Mouse (Mus musculus) embryonic facial prominence, embryonic 11.5 days (tissue): ENCODE results near the gene Fam241b. TPM values are rescaled to one million over a fixed set of nuclear protein-coding genes. Genes with fewer than 3 reads are reported as not detected.

Source experiments
- ATAC-seq: fragments of 200-750 bp; cut with Nextera tagmentation; replicated peaks from 2 replicates; pipeline ENCODE4 v1.8.0; 2017; ENCODE audit warnings: low read depth; ENCODE audit not compliant: insufficient number of reproducible peaks, low FRiP score, low TSS enrichment
- DNase-seq: peaks from one replicate; pipeline ENCODE4 v3.0.0-alpha.2; 2015; ENCODE audit warnings: low spot score
- H3K27ac ChIP-seq: fragments of 300-500 bp; sonication (generic); replicated peaks from 2 replicates; pipeline ENCODE4 v1.5.1; 2014; ENCODE audit warnings: mild to moderate bottlenecking, low read depth, low read length, control low read depth
- H3K27me3 ChIP-seq: fragments of 300-500 bp; sonication (generic); 2 replicates; pipeline ENCODE4 v1.6.1; 2014; ENCODE audit warnings: mild to moderate bottlenecking, low read length, moderate library complexity, mixed read lengths; ENCODE audit not compliant: control insufficient read depth, insufficient read depth
- H3K36me3 ChIP-seq: fragments of 300-500 bp; sonication (generic); replicated peaks from 2 replicates; pipeline ENCODE4 v1.6.1; 2014; ENCODE audit warnings: low read depth, mild to moderate bottlenecking, low read length, moderate library complexity, mixed read lengths; ENCODE audit not compliant: control insufficient read depth, insufficient read depth
- H3K4me1 ChIP-seq: fragments of 300-500 bp; sonication (generic); 2 replicates; pipeline ENCODE4 v1.6.1; 2014; ENCODE audit warnings: low read length, mixed read lengths; ENCODE audit not compliant: control insufficient read depth, insufficient read depth
- H3K4me2 ChIP-seq: fragments of 300-500 bp; sonication (generic); 2 replicates; pipeline ENCODE4 v1.6.1; 2014; ENCODE audit warnings: low read depth, mild to moderate bottlenecking, control low read depth, low read length, moderate library complexity
- H3K4me3 ChIP-seq: fragments of 300-500 bp; sonication (generic); 2 replicates; pipeline ENCODE4 v1.5.1; 2014; ENCODE audit warnings: low read depth, low read length, control low read depth
- H3K9ac ChIP-seq: fragments of 300-500 bp; sonication (generic); replicated peaks from 2 replicates; pipeline ENCODE4 v1.6.1; 2014; ENCODE audit warnings: mild to moderate bottlenecking, control low read depth, low read length
- H3K9me3 ChIP-seq: fragments of 300-500 bp; sonication (generic); replicated peaks from 2 replicates; pipeline ENCODE4 v1.6.1; 2016; ENCODE audit warnings: mild to moderate bottlenecking, low read length, inconsistent platforms, mixed read lengths; ENCODE audit not compliant: control insufficient read depth
- WGBS: fragments of 180-500 bp; shearing (Covaris S2); extraction: QIAGEN DNeasy Blood & Tissue Kit; methylation state at CpG from one replicate; pipeline ENCODE4 v1.1.7; 2014; 5-methylcytosine and 5-hydroxymethylcytosine counted together
- polyA plus RNA-seq: library from polyadenylated mRNA; unstranded; fragments of >200 nt; fragmentation: Nextera tagmentation; extraction: Ambion mirVana; gene quantifications from 2 replicates; pipeline ENCODE4 v1.2.1, GENCODE M21; 2014

The Fam241b gene
- polyA plus RNA-seq, 1 experiment from 2014 or later, result 6.7 TPM

DNA sequence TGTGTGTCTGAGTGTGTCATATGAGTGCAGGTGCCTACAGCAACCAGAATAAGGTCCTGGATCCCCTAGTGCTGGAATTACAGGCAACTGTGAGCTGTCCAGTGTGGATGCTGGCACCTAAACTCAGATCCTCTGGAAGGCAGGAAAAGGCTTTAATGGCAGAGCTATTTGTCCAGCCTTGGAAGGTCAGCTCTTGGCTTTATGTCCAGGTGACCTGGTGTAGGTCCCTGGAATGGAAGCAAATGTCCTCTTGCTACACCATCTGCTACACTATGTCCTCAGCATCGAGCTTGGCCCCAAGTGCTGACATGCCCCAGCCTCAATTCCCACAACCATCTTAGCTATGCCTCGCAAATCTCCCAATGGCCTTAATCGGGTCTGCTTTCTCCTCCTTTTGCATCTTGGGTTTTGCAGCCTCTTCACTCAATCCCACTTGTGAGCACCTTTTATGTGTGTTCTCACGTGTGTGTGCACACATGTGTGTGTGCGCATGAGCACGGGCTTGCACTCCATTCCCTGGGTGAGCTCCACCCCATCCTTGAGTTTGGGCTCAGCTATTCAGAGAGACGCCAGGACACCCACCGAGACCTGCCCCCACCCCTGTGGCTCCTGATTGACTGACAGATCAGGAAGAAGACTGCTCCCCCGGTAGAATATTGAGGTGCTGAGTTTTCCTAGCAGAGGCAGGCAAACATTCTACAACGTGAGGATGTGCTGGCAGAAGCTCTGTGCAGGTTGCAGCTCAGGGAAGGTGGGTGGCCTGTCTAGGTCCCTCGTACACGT, 3.9 kb upstream of the Fam241b start:
- Histone ChIP-seq H3K27ac (no peak overlapping the region), H3K27me3 (no peaks in the 10 kb centered on the region; the same call in 1 of the 2 replicates), H3K4me3 (no peak overlapping the region), H3K4me1 (no peaks in the 10 kb centered on the region), H3K9ac (no peak overlapping the region), H3K36me3 (no peaks in the 10 kb centered on the region), H3K9me3 (no peaks in the 10 kb centered on the region), H3K4me2 (no peak overlapping the region)
- DNase-seq, result no peak
- ATAC-seq, result no peak
- WGBS, result 49% methylated on average over 12 of the region's 12 CpGs

DNA sequence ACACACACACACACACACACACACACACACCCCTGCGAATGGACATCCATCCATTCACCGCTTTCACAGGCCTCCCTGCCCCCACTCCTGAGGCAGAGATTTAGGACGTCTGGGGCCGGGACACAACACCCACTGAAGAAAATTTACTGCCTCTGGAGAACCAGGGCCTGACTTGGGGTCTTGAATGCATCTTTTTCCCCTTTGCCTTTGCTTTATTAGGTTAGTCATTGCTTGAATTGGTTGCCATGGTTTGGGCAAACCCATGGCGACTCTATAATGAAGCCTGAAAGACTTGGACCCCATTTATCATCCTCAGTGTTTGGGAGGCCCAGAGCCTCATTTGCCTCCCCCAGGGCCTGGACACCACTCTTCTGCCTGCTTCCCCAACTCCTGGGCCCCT, 2.2 kb upstream of the Fam241b start:
- H3K9me3 ChIP-seq, result no peaks in the 10 kb centered on the region
- ATAC-seq (no peak), DNase-seq (no peak)
- 70% methylated on average over 5 of the region's 5 CpGs for WGBS
- H3K27me3 ChIP-seq, result no peaks in the 10 kb centered on the region; the same call in 1 of the 2 replicates
- H3K4me2 ChIP-seq, result no peak overlapping the region
- H3K4me1 ChIP-seq, result no peaks in the 10 kb centered on the region
- H3K27ac ChIP-seq, result no peak overlapping the region
- H3K36me3 ChIP-seq, result no peaks in the 10 kb centered on the region
- no peak overlapping the region for H3K9ac ChIP-seq
- no peak overlapping the region for H3K4me3 ChIP-seq

DNA sequence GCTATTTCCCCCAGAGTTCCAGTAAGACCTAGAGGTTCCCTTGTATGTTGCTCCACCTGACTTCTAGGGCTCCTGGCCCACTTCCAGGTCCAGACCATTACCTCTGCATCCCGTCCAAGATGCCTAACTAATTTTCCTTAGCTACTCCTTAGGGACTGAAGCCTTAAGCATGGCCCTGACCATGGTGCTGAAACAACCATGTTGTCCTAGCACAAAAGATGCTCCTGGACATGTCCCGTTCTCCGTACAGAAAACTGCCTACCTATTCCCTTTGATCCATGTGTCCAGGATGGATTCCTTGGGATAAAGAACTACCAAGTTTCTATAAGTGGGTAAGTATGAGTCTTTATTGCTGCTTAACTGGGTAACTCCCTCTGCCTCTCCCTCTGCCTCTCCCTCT, 5.7 kb downstream of the Fam241b start:
- H3K9ac ChIP-seq, result no peak overlapping the region
- H3K36me3 ChIP-seq, result no peaks in the 10 kb centered on the region
- no peak overlapping the region for H3K27ac ChIP-seq
- ATAC-seq (no peak), DNase-seq (peak; percentile 81)
- no peaks in the 10 kb centered on the region; the same call in 1 of the 2 replicates for H3K4me1 ChIP-seq
- peaks cover 40% of the 10 kb centered on the region for H3K27me3 ChIP-seq
- no peak overlapping the region for H3K4me3 ChIP-seq
- H3K9me3 ChIP-seq, result no peaks in the 10 kb centered on the region
- 14% methylated on average over 3 of the region's 3 CpGs for WGBS
- no peak overlapping the region for H3K4me2 ChIP-seq

DNA sequence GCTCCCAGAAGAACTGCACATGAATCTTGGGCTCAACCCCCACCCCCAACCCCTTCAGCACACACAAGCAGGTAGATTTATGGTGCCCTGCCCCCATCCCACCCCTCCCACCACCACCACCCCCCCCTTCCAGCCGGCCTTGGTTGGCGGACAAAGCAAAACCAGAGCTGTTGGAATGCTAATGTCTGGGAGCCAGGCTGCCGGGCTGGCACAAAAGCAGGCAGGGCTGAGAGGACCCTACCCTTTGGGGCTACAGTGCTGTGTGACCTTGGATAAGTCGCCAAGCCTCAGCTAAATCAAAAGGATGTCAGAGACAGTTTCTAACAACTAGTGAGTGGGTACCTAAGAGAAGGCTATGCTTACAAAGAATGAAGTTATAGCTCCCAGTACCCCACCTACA, 6.6 kb downstream of the Fam241b start:
- Histone ChIP-seq H3K9me3 (no peaks in the 10 kb centered on the region), H3K4me2 (no peak overlapping the region), H3K27me3 (peaks cover 49% of the 10 kb centered on the region), H3K4me3 (no peak overlapping the region), H3K9ac (no peak overlapping the region), H3K27ac (no peak overlapping the region), H3K4me1 (no peaks in the 10 kb centered on the region; the same call in 1 of the 2 replicates), H3K36me3 (no peaks in the 10 kb centered on the region)
- ATAC-seq, result no peak
- WGBS, result 4% methylated on average over 4 of the region's 4 CpGs
- DNase-seq, result no peak

DNA sequence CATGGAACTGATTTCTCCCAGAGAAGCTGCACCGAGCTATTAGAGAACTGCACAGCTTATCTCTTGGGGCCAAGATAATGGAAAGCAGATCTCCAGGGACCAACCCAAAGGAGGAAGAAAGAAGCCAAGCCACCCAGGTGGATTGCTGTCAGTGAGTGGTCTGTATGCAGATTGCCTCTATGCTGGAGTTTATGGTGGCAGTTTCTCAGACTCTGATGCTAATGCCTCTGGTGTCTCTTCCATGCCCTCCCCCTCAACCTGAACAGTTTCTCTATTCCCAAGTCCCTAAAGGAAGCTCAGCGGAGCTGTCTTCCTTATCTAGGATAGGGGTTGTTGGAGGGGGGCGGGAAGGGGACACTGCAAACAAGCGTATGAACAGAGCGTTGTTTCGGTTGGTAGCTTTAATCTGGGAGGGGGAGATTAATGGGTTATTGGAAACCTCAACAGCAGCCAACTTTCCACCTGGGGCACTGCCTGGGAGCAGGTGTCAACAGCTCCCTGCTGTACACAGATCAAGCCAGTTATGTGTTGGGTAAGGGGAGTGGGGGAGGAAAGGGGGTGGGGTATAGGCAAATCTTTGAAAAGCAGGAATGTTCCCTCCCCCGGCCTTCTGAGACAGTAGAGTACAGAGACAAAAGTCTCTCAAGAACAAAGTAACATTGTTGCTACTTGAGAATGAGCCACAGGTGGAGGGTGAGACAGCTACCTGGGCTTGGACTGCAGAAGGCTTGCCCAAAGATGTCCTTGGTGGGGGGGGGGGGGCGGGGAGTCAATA, 7.8 kb downstream of the Fam241b start:
- Histone ChIP-seq H3K27ac (no peak overlapping the region), H3K36me3 (no peaks in the 10 kb centered on the region), H3K27me3 (peaks cover 61% of the 10 kb centered on the region), H3K4me2 (no peak overlapping the region), H3K9ac (no peak overlapping the region), H3K9me3 (no peaks in the 10 kb centered on the region), H3K4me3 (no peak overlapping the region), H3K4me1 (no peaks in the 10 kb centered on the region; the same call in 1 of the 2 replicates)
- no peak for DNase-seq
- WGBS, result 4% methylated on average over 8 of the region's 8 CpGs
- ATAC-seq, result no peak

DNA sequence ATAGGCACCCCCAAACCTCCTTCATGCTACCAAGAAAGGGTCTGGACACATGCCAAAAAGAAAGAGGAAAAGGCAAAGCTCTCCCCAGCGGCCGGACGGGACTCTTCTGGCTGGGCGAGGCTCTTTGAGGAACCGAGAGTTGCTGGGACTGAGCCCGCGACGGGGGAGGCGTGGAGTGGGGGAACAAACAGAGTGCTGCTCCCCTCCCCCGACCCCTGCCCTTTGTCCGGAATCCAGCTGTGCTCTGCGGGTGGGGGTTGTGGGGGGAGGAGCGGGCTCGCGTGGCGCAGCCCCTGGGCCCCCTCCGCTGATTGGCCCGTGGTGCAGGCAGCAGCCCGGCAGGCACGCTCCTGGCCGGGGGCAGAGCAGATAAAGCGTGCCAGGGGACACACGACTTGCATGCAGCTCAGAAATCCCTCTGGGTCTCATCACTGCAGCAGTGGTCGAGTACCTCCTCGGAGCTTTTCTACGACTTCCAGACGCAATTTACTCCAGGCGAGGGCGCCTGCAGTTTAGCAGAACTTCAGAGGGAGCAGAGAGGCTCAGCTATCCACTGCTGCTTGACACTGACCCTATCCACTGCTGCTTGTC, 10.9 kb downstream of the Fam241b start, which contains the start of gene Neurog3:
Gene Neurog3 (plus strand): TSS at position 400 of the 591 bp plus-strand sequence.
- under 1% methylated on average over 26 of the region's 29 CpGs for WGBS
- Histone ChIP-seq H3K27ac (no peak within 1 kb of the TSS), H3K4me3 (peak within 1 kb of the TSS; percentile 7), H3K36me3 (no peaks in the 10 kb centered on the region), H3K9me3 (no peaks in the 10 kb centered on the region), H3K27me3 (peaks cover 92% of the 10 kb centered on the region), H3K9ac (no peak within 1 kb of the TSS), H3K4me1 (no peaks in the 10 kb centered on the region; the same call in 1 of the 2 replicates), H3K4me2 (peak within 1 kb of the TSS; percentile 53)
- DNase-seq (peak; percentile 30), ATAC-seq (no peak)

DNA sequence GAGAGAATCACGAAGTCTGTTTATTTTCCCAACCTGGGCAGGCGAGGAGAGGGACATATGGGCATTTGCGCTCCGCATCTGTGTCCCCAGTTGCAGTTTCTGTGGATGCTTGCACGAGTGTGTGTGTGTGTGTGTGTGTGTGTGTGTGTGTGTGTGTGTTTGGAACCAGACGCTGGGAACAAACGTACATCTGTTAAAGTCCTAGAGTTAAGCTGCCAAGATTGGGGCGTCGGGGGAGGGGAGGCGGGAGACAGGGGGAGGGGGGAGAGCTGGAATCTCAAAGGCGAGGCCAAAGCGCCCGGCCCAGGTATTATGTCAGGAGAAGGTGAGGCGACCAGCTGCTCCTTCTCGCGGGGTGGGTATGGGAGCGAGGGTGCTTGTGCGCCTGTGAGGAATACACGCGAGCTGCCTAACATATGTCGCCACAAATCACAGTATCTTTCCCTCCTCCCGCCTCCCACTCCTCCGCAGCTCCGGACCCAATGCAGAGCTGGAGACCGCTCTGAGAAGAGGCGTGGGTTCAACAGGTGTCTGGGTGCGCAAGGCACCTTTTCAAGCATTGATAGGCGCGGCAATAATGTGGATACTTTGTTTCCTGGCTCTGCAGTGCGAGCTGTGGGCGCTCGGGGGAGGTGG, 15.3 kb downstream of the Fam241b start:
- H3K4me2 ChIP-seq, result no peak overlapping the region
- ATAC-seq (no peak), DNase-seq (no peak)
- H3K4me3 ChIP-seq, result no peak overlapping the region
- 3% methylated on average over 31 of the region's 32 CpGs for WGBS
- H3K27ac ChIP-seq, result no peak overlapping the region
- H3K36me3 ChIP-seq, result no peaks in the 10 kb centered on the region
- H3K9me3 ChIP-seq, result no peaks in the 10 kb centered on the region
- H3K9ac ChIP-seq, result no peak overlapping the region
- no peaks in the 10 kb centered on the region; the same call in 1 of the 2 replicates for H3K4me1 ChIP-seq
- peaks cover 64% of the 10 kb centered on the region for H3K27me3 ChIP-seq
